Mouse (Mus musculus): ENCODE data around the gene Rln1. TPM values are rescaled to one million over a fixed set of nuclear protein-coding genes. Genes with fewer than 3 reads are reported as not detected.

Rln1 gene
- total and polyA plus RNA-seq, 3 experiments: not detected

DNA sequence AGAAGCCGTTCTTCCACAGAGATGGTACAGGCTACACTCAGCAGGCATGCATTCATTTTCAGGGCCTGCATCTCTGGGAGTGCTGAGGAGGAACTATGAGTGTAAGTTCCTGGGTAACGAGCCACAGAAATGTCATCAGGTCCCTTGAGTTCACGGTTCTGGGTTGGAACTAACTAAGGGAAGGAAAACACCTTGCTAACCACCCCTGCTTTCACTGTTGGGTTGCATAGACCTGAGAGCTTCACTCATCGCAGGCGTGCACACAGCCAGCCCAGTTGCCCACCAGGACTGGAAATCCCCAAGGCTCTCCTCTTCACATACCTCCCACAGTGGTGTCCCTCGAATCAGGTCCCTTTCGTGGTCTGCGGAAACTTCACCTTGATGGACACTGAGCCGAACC lies 40.5 kb upstream of the Rln1 start (continued):
- no peak for TF ChIP-seq GABPA (IDR thresholded peaks at IDR 0.05; ENCODE audit: insufficient replicate concordance, low read depth, low read length)

DNA sequence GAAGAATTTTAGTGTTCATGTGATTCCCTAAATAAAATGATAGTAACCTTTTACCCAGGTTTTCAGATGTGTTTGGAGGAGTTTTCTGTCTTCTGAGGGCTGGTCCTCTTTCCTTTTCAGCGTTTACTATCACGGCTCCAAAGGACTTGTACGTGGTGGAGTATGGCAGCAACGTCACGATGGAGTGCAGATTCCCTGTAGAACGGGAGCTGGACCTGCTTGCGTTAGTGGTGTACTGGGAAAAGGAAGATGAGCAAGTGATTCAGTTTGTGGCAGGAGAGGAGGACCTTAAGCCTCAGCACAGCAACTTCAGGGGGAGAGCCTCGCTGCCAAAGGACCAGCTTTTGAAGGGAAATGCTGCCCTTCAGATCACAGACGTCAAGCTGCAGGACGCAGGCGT lies 39.0 kb upstream of the Rln1 start:
- DNase-seq (ENCODE audit: extremely low read depth): no peak
- H3K27ac ChIP-seq (ENCODE audit: insufficient read depth, low read depth): peak overlapping the region; percentile 66
- no peaks in the 10 kb centered on the region for H3K27me3 ChIP-seq (replicated peaks)
- no peaks in the 10 kb centered on the region for H3K9me3 ChIP-seq (replicated peaks; ENCODE audit: low read length)
- peaks cover 44% of the 10 kb centered on the region for H3K79me2 ChIP-seq (replicated peaks; ENCODE audit: control insufficient read depth, extremely low read depth, insufficient read depth, poor library complexity, severe bottlenecking)
- peaks cover 17 to 45% of the 10 kb centered on the region in 2 experiments for H3K4me1 ChIP-seq (ENCODE audit: control insufficient read depth in 1 of 2, insufficient read depth in 2 of 2)
- peaks cover 6 to 37% of the 10 kb centered on the region in 2 experiments for H3K36me3 ChIP-seq (replicated peaks in 1 of 2; ENCODE audit: control insufficient read depth in 1 of 2, insufficient read depth in 1 of 2, low read length in 1 of 2)
- TF ChIP-seq USF1 (IDR thresholded peaks at IDR 0.05; ENCODE audit: low read depth, low read length) (no peak), NRF1 (IDR thresholded peaks at IDR 0.05; ENCODE audit: low read depth, low read length) (no peak), ZKSCAN1 (IDR thresholded peaks at IDR 0.05; ENCODE audit: borderline replicate concordance, low read depth, low read length) (no peak), PAX5 (IDR thresholded peaks at IDR 0.05; ENCODE audit: low read length) (no peak), KAT2A (IDR thresholded peaks at IDR 0.05; ENCODE audit: insufficient replicate concordance, low read length) (no peak), ZMIZ1 (IDR thresholded peaks at IDR 0.05; ENCODE audit: low read depth, low read length) (no peak), ZNF384 (IDR thresholded peaks at IDR 0.05; ENCODE audit: low read depth, low read length) (no peak), POLR2AphosphoS2 (IDR thresholded peaks at IDR 0.05; ENCODE audit: low read depth, low read length) (no peak), RCOR1 (conservative IDR thresholded peaks at IDR 0.05; ENCODE audit: low read depth, low read length) (no peak), CTCF (conservative IDR thresholded peaks at IDR 0.05 in 1 of 2, IDR thresholded peaks at IDR 0.05 in 1 of 2; ENCODE audit: low read depth in 2 of 2, low read length in 2 of 2) (no peak), ETS1 (conservative IDR thresholded peaks at IDR 0.05; ENCODE audit: low read depth, low read length) (no peak), E2F4 (IDR thresholded peaks at IDR 0.05; ENCODE audit: insufficient replicate concordance, low read depth, low read length) (no peak), UBTF (IDR thresholded peaks at IDR 0.05; ENCODE audit: low read depth, low read length) (no peak), MAFK (IDR thresholded peaks at IDR 0.05; ENCODE audit: insufficient replicate concordance, low read length) (no peak), ELF1 (IDR thresholded peaks at IDR 0.05; ENCODE audit: low read depth, low read length) (no peak), ZC3H11A (IDR thresholded peaks at IDR 0.05; ENCODE audit: low read depth, low read length) (no peak)
- dilution Hi-C loops (cut with MboI; ENCODE audit: extremely low pct_ligation_motif_present, extremely low pct_unique_long_range_greater_than_20kb, low sequenced_read_pairs): no loop called here
- no peak overlapping the region for H3K4me3 ChIP-seq (replicated peaks in 1 of 3; ENCODE audit: low read depth in 2 of 3, low read length in 2 of 3, poor library complexity in 1 of 3)
- H3K4me2 ChIP-seq (ENCODE audit: insufficient read depth, low read depth, poor library complexity, severe bottlenecking): no peak overlapping the region; the same call in 1 of the 2 replicates
- in situ Hi-C loops (cut with MboI; ENCODE audit: low pct_ligation_motif_present, low pct_unique_long_range_greater_than_20kb, low sequenced_read_pairs): loop anchor here (5.0 to 25.0 kb wide), 3 partner anchors 119 to 586 kb away; partner anchors contain the start of genes 9930021J03Rik and Ranbp6
- H3K9ac ChIP-seq (ENCODE audit: insufficient read depth, low read depth): no peak overlapping the region

DNA sequence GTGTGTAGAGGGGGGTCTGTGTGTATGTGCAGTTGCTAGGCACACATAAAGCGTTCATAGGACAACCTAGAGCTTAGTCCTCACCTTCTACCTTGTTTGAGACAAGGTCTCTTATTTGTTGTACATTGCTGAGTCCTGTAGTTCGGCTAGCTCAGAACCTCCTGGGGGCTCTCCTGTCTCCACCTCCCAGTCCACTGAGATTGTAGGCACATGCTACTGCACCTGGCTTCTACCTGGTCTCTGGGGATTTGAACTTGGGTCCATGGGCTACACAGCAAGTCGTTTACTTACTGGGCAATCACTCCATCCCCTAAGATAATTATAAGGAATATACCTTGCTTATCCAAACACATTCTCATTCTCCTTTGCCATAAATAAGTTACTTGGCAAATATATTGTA lies 38.2 kb upstream of the Rln1 start:
- in situ Hi-C loops (cut with MboI; ENCODE audit: low pct_ligation_motif_present, low pct_unique_long_range_greater_than_20kb, low sequenced_read_pairs): loop anchor here (5.0 to 25.0 kb wide), 3 partner anchors 120 to 585 kb away; partner anchors contain the start of genes 9930021J03Rik and Ranbp6
- Histone ChIP-seq H3K36me3 (replicated peaks in 1 of 2; ENCODE audit: control insufficient read depth in 1 of 2, insufficient read depth in 1 of 2, low read length in 1 of 2) (peaks cover 6 to 33% of the 10 kb centered on the region in 2 experiments), H3K4me1 (ENCODE audit: control insufficient read depth in 1 of 2, insufficient read depth in 2 of 2) (peaks cover 17 to 41% of the 10 kb centered on the region in 2 experiments), H3K27ac (ENCODE audit: insufficient read depth, low read depth) (peak overlapping the region; percentile 85; the same call in 1 of the 2 replicates), H3K9ac (ENCODE audit: insufficient read depth, low read depth) (peak overlapping the region; percentile 88), H3K4me3 (replicated peaks in 1 of 3; ENCODE audit: low read depth in 2 of 3, low read length in 2 of 3, poor library complexity in 1 of 3) (peak overlapping the region; percentile 42 to 71 (median 53)), H3K27me3 (replicated peaks) (no peaks in the 10 kb centered on the region), H3K9me3 (replicated peaks; ENCODE audit: low read length) (no peaks in the 10 kb centered on the region), H3K4me2 (ENCODE audit: insufficient read depth, low read depth, poor library complexity, severe bottlenecking) (peak overlapping the region; percentile 98), H3K79me2 (replicated peaks; ENCODE audit: control insufficient read depth, extremely low read depth, insufficient read depth, poor library complexity, severe bottlenecking) (peaks cover 50% of the 10 kb centered on the region)
- dilution Hi-C loops (cut with MboI; ENCODE audit: extremely low pct_ligation_motif_present, extremely low pct_unique_long_range_greater_than_20kb, low sequenced_read_pairs): no loop called here
- TF ChIP-seq SIN3A (IDR thresholded peaks at IDR 0.05; ENCODE audit: low read length): peak; percentile 19; the same call in 1 of the 2 replicates
- 0 out of 2 replicates have a peak, but pooled peaks have one; percentile 9 for TF ChIP-seq IRF4 (IDR thresholded peaks at IDR 0.05; ENCODE audit: low read depth, low read length)
- TF ChIP-seq MAZ (IDR thresholded peaks at IDR 0.05; ENCODE audit: low read depth, low read length): 0 out of 2 replicates have a peak, but pooled peaks have one; percentile 26
- TF ChIP-seq CHD2 (IDR thresholded peaks at IDR 0.05; ENCODE audit: low read length): no peak
- 0 out of 2 replicates have a peak, but pooled peaks have one; percentile 12 for TF ChIP-seq ETS1 (conservative IDR thresholded peaks at IDR 0.05; ENCODE audit: low read depth, low read length)
- TF ChIP-seq BHLHE40 (IDR thresholded peaks at IDR 0.05; ENCODE audit: low read depth, low read length): peak; percentile 36; the same call in 1 of the 2 replicates
- TF ChIP-seq TBP (conservative IDR thresholded peaks at IDR 0.05; ENCODE audit: low read depth, low read length): no peak
- TF ChIP-seq ZC3H11A (IDR thresholded peaks at IDR 0.05; ENCODE audit: low read depth, low read length): no peak
- TF ChIP-seq GABPA (IDR thresholded peaks at IDR 0.05; ENCODE audit: insufficient replicate concordance, low read depth, low read length): no peak
- TF ChIP-seq E2F4 (IDR thresholded peaks at IDR 0.05; ENCODE audit: insufficient replicate concordance, low read depth, low read length): no peak
- TF ChIP-seq CHD1 (IDR thresholded peaks at IDR 0.05; ENCODE audit: low read depth, low read length): peak; percentile 14; the same call in 1 of the 2 replicates
- DNase-seq (ENCODE audit: extremely low read depth): no peak
